Mouse (Mus musculus): Measurements from ENCODE around the gene Cfap54. TPM values are rescaled to one million over a fixed set of nuclear protein-coding genes. Genes with fewer than 3 reads are reported as not detected.

Gene Cfap54
- polyA plus RNA-seq, 1 experiment from 2014 or later: not detected

DNA sequence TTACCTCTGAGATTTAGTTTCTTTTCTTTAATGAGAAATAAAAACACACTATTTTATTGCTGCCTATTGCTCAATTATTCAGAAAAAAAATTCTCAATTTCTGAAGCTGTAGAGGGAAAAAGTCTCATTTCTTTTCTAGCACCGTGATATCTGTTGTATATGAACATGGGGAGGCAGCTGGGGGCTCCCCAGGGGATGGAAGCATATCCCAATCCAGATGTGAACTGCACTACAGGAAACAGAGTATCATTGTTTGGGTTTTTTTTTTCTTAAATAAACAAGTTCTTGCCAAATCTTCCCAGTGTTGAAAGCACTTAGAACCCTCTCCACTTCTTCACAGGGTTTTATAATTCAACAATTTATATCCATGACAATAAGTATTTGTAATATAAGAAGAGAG is 151.4 kb downstream of the Cfap54 start:
- DNase-seq (ENCODE audit: low spot score) (no peak), ATAC-seq (ENCODE audit: low FRiP score, low TSS enrichment) (no peak)
- H3K9me3 ChIP-seq (ENCODE audit: control insufficient read depth, low read length): no peaks in the 10 kb centered on the region
- H3K27ac ChIP-seq (replicated peaks): no peak overlapping the region
- H3K4me3 ChIP-seq (ENCODE audit: low read depth, low read length): no peak overlapping the region
- no peak overlapping the region for H3K9ac ChIP-seq (ENCODE audit: low read length)
- no peaks in the 10 kb centered on the region for H3K36me3 ChIP-seq (ENCODE audit: control insufficient read depth, insufficient read depth, low read length)
- TF ChIP-seq CTCF (IDR thresholded peaks at IDR 0.05; ENCODE audit: low read depth) (no peak), EP300 (optimal IDR thresholded peaks at IDR 0.05) (no peak)
- no peak overlapping the region for H3K4me2 ChIP-seq (replicated peaks; ENCODE audit: low read depth)
- H3K27me3 ChIP-seq (ENCODE audit: control insufficient read depth, insufficient read depth, low read length): no peaks in the 10 kb centered on the region
- no peaks in the 10 kb centered on the region for H3K4me1 ChIP-seq (replicated peaks; ENCODE audit: control insufficient read depth, insufficient read depth)
- 49% methylated on average over 1 of the region's 1 CpGs for WGBS

GRCm38 (mm10) chr10:92928256-92928655 is 153.2 kb downstream of the Cfap54 start:
- ATAC-seq (ENCODE audit: low FRiP score, low TSS enrichment): no peak
- no peak overlapping the region for H3K4me2 ChIP-seq (replicated peaks; ENCODE audit: low read depth)
- WGBS: 80% methylated on average over 3 of the region's 3 CpGs
- H3K9ac ChIP-seq (ENCODE audit: low read length): no peak overlapping the region
- H3K4me1 ChIP-seq (replicated peaks; ENCODE audit: control insufficient read depth, insufficient read depth): no peaks in the 10 kb centered on the region
- no peaks in the 10 kb centered on the region for H3K36me3 ChIP-seq (ENCODE audit: control insufficient read depth, insufficient read depth, low read length)
- H3K27me3 ChIP-seq (ENCODE audit: control insufficient read depth, insufficient read depth, low read length): no peaks in the 10 kb centered on the region
- DNase-seq (ENCODE audit: low spot score): peak; percentile 17
- no peaks in the 10 kb centered on the region for H3K9me3 ChIP-seq (ENCODE audit: control insufficient read depth, low read length)
- H3K4me3 ChIP-seq (ENCODE audit: low read depth, low read length): no peak overlapping the region
- H3K27ac ChIP-seq (replicated peaks): no peak overlapping the region
- no peak for TF ChIP-seq CTCF (IDR thresholded peaks at IDR 0.05; ENCODE audit: low read depth)
- no peak for TF ChIP-seq EP300 (optimal IDR thresholded peaks at IDR 0.05)

- Histone ChIP-seq H3K27ac (replicated peaks) (no peak overlapping the region), H3K9me3 (ENCODE audit: control insufficient read depth, low read length) (no peaks in the 10 kb centered on the region), H3K36me3 (ENCODE audit: control insufficient read depth, insufficient read depth, low read length) (no peaks in the 10 kb centered on the region), H3K27me3 (ENCODE audit: control insufficient read depth, insufficient read depth, low read length) (no peaks in the 10 kb centered on the region), H3K9ac (ENCODE audit: low read length) (no peak overlapping the region), H3K4me3 (ENCODE audit: low read depth, low read length) (no peak overlapping the region), H3K4me1 (replicated peaks; ENCODE audit: control insufficient read depth, insufficient read depth) (no peaks in the 10 kb centered on the region), H3K4me2 (replicated peaks; ENCODE audit: low read depth) (no peak overlapping the region)
- ATAC-seq (ENCODE audit: low FRiP score, low TSS enrichment): no peak
- TF ChIP-seq EP300 (optimal IDR thresholded peaks at IDR 0.05) (no peak), CTCF (IDR thresholded peaks at IDR 0.05; ENCODE audit: low read depth) (no peak)
- WGBS: 88% methylated on average over 1 of the region's 1 CpGs
- no peak for DNase-seq (ENCODE audit: low spot score)
Observed at GRCm38 (mm10) chr10:92918551-92918950, 162.9 kb downstream of the Cfap54 start.

DNA sequence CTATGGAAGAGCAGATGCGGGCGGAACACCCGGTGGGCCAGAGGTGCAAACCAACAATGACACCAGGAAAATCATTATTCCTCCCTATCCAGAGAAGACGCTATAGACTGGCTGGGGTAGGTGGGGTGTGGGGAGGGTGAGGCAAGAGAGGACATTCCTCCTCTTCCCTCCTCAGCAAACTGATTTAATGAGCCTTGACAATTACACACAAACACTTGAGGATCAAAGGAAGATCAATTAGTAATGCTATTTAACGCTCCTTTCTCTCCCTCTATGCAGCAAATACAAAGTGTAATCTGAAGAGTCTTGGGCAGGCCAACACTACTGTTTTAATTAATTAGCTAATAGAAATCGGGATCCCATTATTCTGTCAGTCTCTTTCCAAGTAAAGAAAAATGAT is 174.2 kb downstream of the Cfap54 start:
- DNase-seq (ENCODE audit: low spot score) (no peak), ATAC-seq (ENCODE audit: low FRiP score, low TSS enrichment) (no peak)
- Histone ChIP-seq H3K4me2 (replicated peaks; ENCODE audit: low read depth) (no peak overlapping the region), H3K27me3 (ENCODE audit: control insufficient read depth, insufficient read depth, low read length) (no peaks in the 10 kb centered on the region), H3K9me3 (ENCODE audit: control insufficient read depth, low read length) (no peaks in the 10 kb centered on the region), H3K36me3 (ENCODE audit: control insufficient read depth, insufficient read depth, low read length) (no peaks in the 10 kb centered on the region), H3K4me3 (ENCODE audit: low read depth, low read length) (no peak overlapping the region), H3K4me1 (replicated peaks; ENCODE audit: control insufficient read depth, insufficient read depth) (no peaks in the 10 kb centered on the region), H3K27ac (replicated peaks) (no peak overlapping the region), H3K9ac (ENCODE audit: low read length) (no peak overlapping the region)
- 72% methylated on average over 6 of the region's 6 CpGs for WGBS
- TF ChIP-seq EP300 (optimal IDR thresholded peaks at IDR 0.05) (no peak), CTCF (IDR thresholded peaks at IDR 0.05; ENCODE audit: low read depth) (no peak)

DNA sequence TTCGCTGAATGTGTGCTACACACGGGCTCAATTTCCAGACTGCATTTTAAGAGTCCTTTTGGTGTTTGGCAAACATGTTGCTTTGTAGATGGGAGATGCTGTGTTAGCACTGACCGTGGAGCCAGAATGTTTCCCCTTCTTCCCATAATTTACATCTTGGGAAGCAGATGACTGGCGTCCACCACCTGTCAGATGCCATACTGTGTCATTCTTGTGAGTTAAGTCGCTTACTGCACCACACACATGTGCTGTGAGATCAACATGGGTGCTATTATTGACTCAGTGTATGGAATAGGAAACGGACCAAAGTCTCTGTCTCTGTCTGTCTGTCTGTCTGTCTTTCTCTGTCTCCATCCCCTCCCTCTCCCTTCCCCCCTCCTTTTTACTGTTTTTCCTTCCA is 193.0 kb downstream of the Cfap54 start:
- Histone ChIP-seq H3K36me3 (ENCODE audit: control insufficient read depth, insufficient read depth, low read length) (no peaks in the 10 kb centered on the region), H3K27me3 (ENCODE audit: control insufficient read depth, insufficient read depth, low read length) (no peaks in the 10 kb centered on the region), H3K27ac (replicated peaks) (no peak overlapping the region), H3K4me1 (replicated peaks; ENCODE audit: control insufficient read depth, insufficient read depth) (no peaks in the 10 kb centered on the region), H3K9ac (ENCODE audit: low read length) (no peak overlapping the region), H3K9me3 (ENCODE audit: control insufficient read depth, low read length) (no peaks in the 10 kb centered on the region), H3K4me3 (ENCODE audit: low read depth, low read length) (no peak overlapping the region), H3K4me2 (replicated peaks; ENCODE audit: low read depth) (no peak overlapping the region)
- ATAC-seq (ENCODE audit: low FRiP score, low TSS enrichment) (no peak), DNase-seq (ENCODE audit: low spot score) (no peak)
- TF ChIP-seq EP300 (optimal IDR thresholded peaks at IDR 0.05) (no peak), CTCF (IDR thresholded peaks at IDR 0.05; ENCODE audit: low read depth) (no peak)
- WGBS: 79% methylated on average over 6 of the region's 6 CpGs

GRCm38 (mm10) chr10:92878000-92878399 is 203.4 kb downstream of the Cfap54 start:
- Histone ChIP-seq H3K9me3 (ENCODE audit: control insufficient read depth, low read length) (no peaks in the 10 kb centered on the region), H3K27me3 (ENCODE audit: control insufficient read depth, insufficient read depth, low read length) (no peaks in the 10 kb centered on the region), H3K9ac (ENCODE audit: low read length) (no peak overlapping the region), H3K36me3 (ENCODE audit: control insufficient read depth, insufficient read depth, low read length) (no peaks in the 10 kb centered on the region), H3K4me1 (replicated peaks; ENCODE audit: control insufficient read depth, insufficient read depth) (no peaks in the 10 kb centered on the region), H3K4me2 (replicated peaks; ENCODE audit: low read depth) (no peak overlapping the region), H3K27ac (replicated peaks) (no peak overlapping the region), H3K4me3 (ENCODE audit: low read depth, low read length) (no peak overlapping the region)
- 85% methylated on average over 3 of the region's 3 CpGs for WGBS
- DNase-seq (ENCODE audit: low spot score) (no peak), ATAC-seq (ENCODE audit: low FRiP score, low TSS enrichment) (no peak)
- TF ChIP-seq CTCF (IDR thresholded peaks at IDR 0.05; ENCODE audit: low read depth): no peak
- no peak for TF ChIP-seq EP300 (optimal IDR thresholded peaks at IDR 0.05)

All from stomach, postnatal 0 days (tissue).